In the genomic region with DNA sequence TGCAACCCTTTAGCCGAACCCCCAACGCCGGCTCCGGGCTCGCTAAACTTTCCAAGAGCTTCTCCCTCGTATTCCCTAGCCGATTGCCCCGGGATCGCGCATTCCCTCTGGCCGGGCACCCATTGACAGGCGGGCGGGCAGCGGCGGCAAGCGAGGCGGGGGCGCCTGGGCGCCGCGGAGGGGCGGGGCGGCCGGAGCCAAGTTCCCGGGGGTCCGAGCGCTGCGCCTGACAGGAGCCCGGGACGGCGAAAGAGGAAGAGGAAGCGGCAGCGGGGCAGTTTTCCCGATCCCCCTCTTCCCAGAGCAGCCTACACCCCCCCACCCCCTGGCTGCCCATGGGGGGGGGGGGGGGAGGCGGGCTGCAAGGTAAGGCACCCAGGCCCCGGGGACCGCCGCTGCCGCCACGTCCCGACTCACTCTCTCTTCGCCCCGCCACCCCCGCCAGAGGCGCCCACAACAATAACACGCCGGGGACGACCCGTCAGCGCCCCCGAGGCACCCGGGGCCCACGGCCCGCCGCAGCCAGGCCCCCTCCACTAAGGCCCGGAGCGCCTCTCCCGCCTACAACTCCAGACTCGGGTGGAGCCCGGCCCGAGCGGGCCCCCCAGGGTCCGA, we compare ENCODE assay signal across 8 mouse cellular contexts. TPM values are rescaled to one million over a fixed set of nuclear protein-coding genes. Genes with fewer than 3 reads are reported as not detected.
DNase-seq lines count a peak whose midpoint lies in the region; ATAC-seq and TF ChIP-seq lines count a peak whose summit lies in the region.

No protein-coding gene starts in this region.

- peaks cover 2% of the 10 kb centered on the region; the same call in 1 of the 2 replicates for H3K4me1 ChIP-seq in cortical plate, adult 2 months (ENCODE audit: control insufficient read depth, insufficient read depth, low read length)
- H3K4me1 ChIP-seq in heart, embryonic 13.5 days, result peaks cover 40% of the 10 kb centered on the region
- H3K4me1 ChIP-seq in lung, embryonic 14.5 days (ENCODE audit: insufficient read depth), result peaks cover 3% of the 10 kb centered on the region; the same call in 1 of the 2 replicates
- peaks cover 2% of the 10 kb centered on the region for H3K4me1 ChIP-seq in olfactory bulb, adult 2 months (ENCODE audit: control insufficient read depth, insufficient read depth, low read length)

- no peak for TF ChIP-seq POLR2A in cortical plate, adult 2 months (IDR thresholded peaks at IDR 0.05; ENCODE audit: extremely low read depth, insufficient read depth, low read length)
- no peak for TF ChIP-seq POLR2A in olfactory bulb, adult 2 months (IDR thresholded peaks at IDR 0.05; ENCODE audit: insufficient read depth, low read depth, low read length)

- H3K4me3 ChIP-seq in cortical plate, adult 2 months (ENCODE audit: insufficient read depth, low read length), result peak overlapping the region; percentile 98
- H3K4me3 ChIP-seq in heart, embryonic 13.5 days, result peak overlapping the region; percentile 97
- peak overlapping the region; percentile 95 for H3K4me3 ChIP-seq in lung, embryonic 14.5 days (ENCODE audit: low read depth, low read length)
- peak overlapping the region; percentile 79 for H3K4me3 ChIP-seq in olfactory bulb, adult 2 months (ENCODE audit: insufficient read depth, low read depth, low read length)

- H3K4me2 ChIP-seq in heart, embryonic 13.5 days, result peak overlapping the region; percentile 89
- H3K4me2 ChIP-seq in lung, embryonic 14.5 days, result peak overlapping the region; percentile 92

- H3K27ac ChIP-seq in cortical plate, adult 2 months (ENCODE audit: insufficient read depth, low read length), result peak overlapping the region; percentile 90; the same call in 1 of the 2 replicates
- peak overlapping the region; percentile 98 for H3K27ac ChIP-seq in heart, embryonic 13.5 days (replicated peaks)
- H3K27ac ChIP-seq in lung, embryonic 14.5 days (ENCODE audit: low read depth), result peak overlapping the region; percentile 96
- H3K27ac ChIP-seq in olfactory bulb, adult 2 months (ENCODE audit: insufficient read depth, low read depth, low read length), result no peak overlapping the region

- peak; percentile 4 to 12 for DNase-seq in monocyte, adult 2 months (ENCODE audit: low read depth in 1 of 2, low spot score in 2 of 2)
- peak; percentile 73 for DNase-seq in kidney, postnatal 10 days
- peak; percentile 56 for DNase-seq in lung, embryonic 14.5 days
- peak; percentile 86 for DNase-seq in thymus, postnatal 14 days

- peak overlapping the region; percentile 95 for H3K9ac ChIP-seq in heart, embryonic 13.5 days
- H3K9ac ChIP-seq in lung, embryonic 14.5 days, result peak overlapping the region; percentile 90

- H3K9me3 ChIP-seq in heart, embryonic 13.5 days, result 0 out of 2 replicates have a peak, but pooled peaks cover under 1% of the 10 kb centered on the region
- no peaks in the 10 kb centered on the region for H3K9me3 ChIP-seq in lung, embryonic 14.5 days (ENCODE audit: low read depth, low read length)

- under 1% methylated on average over 50 of the region's 63 CpGs for WGBS in heart, embryonic 13.5 days
- under 1% methylated on average over 51 of the region's 63 CpGs for WGBS in lung, embryonic 14.5 days
- under 1% methylated on average over 60 of the region's 63 CpGs for WGBS in olfactory bulb, adult 2 months

- no peaks in the 10 kb centered on the region for H3K36me3 ChIP-seq in heart, embryonic 13.5 days
- H3K36me3 ChIP-seq in lung, embryonic 14.5 days (ENCODE audit: insufficient read depth), result no peaks in the 10 kb centered on the region

- ATAC-seq in monocyte, adult 5-6 weeks (replicated peaks; ENCODE audit: insufficient number of reproducible peaks, low FRiP score, low TSS enrichment, poor library complexity, severe bottlenecking), result no peak
- ATAC-seq in heart, embryonic 13.5 days (ENCODE audit: extremely low read depth, insufficient number of reproducible peaks, low FRiP score, low TSS enrichment), result peak; percentile 61
- peak; percentile 87 for ATAC-seq in lung, embryonic 14.5 days (ENCODE audit: insufficient read depth)

- no peak for TF ChIP-seq CTCF in cortical plate, adult 2 months (IDR thresholded peaks at IDR 0.05; ENCODE audit: extremely low read depth, insufficient read depth, low read length)
- TF ChIP-seq CTCF in lung, embryonic 14.5 days (IDR thresholded peaks at IDR 0.05; ENCODE audit: low read depth), result no peak
- no peak for TF ChIP-seq CTCF in olfactory bulb, adult 2 months (IDR thresholded peaks at IDR 0.05; ENCODE audit: insufficient read depth, low read depth, low read length)

- H3K27me3 ChIP-seq in heart, embryonic 13.5 days (replicated peaks), result no peaks in the 10 kb centered on the region
- no peaks in the 10 kb centered on the region for H3K27me3 ChIP-seq in lung, embryonic 14.5 days (ENCODE audit: insufficient read depth, low read length)

RNA-seq across cellular contexts. Expression of a gene that starts 7.5 kb away (rescaled TPM):
- total RNA-seq in monocyte, adult 5-6 weeks (2017), result 43.1 to 75.7 TPM (median 52.9 TPM) in 3 replicates
- 34.6 and 35.8 TPM in 2 replicates for polyA plus RNA-seq in cortical plate, adult 2 months (2012; rRNA removed)
- polyA plus RNA-seq in heart, embryonic 13.5 days (2015; fragmentation: Nextera tagmentation; extraction: Ambion mirVana), result 35.5 and 39.6 TPM in 2 replicates
- 68.3 and 74.4 TPM in 2 replicates for polyA plus RNA-seq in lung, embryonic 14.5 days (2014; fragmentation: Nextera tagmentation; extraction: Ambion mirVana)
- not detected in 2 replicates for polyA plus RNA-seq in olfactory bulb, adult 2 months (2012; ENCODE audit: insufficient read depth, insufficient read length, low replicate concordance, missing spikeins)

Comparison
In these comparisons a context has a peak if more than half of its experiments do, and no peak if none do; other contexts are left out.
1. DNase-seq: peak in every context shown above with its lines; median percentile 86 in thymus, postnatal 14 days; 73 in kidney, postnatal 10 days; 56 in lung, embryonic 14.5 days; 8 in monocyte, adult 2 months.